Mouse (Mus musculus): ENCODE data around the gene Slc5a5. TPM values are rescaled to one million over a fixed set of nuclear protein-coding genes. Genes with fewer than 3 reads are reported as not detected.
A peak's percentile ranks its signal among the peaks of the same experiment; 100 is the strongest.
"Not testable (repeated sequence)": the region's sequence is repeated elsewhere in the genome, so short reads cannot be mapped to it uniquely, and the experiment has no call there.

Gene Slc5a5
- total RNA-seq, 2 experiments from 2014 or later = not detected

GRCm38 (mm10) chr8:70903112-70903511, 10.6 kb upstream of the Slc5a5 start:
- no peak for DNase-seq (ENCODE audit: low spot score in 2 of 2)

DNA sequence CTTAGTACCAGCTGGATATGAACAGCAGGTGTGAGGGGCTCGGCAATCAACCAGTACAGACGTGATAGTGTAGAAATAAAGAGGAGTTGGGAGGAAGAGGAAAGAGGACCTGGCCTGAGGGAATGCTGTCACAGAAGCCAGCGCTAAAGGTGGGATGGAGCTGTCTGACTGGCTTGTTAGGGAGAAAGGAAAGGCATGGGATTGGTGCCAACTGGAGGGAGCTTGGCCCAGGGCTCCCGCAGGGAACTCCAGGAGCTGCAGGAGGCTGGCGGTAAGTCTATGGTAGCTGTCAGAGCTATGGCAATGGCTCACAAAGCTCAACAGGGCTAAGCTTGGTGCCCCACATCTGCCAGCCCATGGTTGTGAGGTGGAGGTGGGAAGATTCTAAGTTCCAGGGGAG, 9.7 kb upstream of the Slc5a5 start:
- no peak for DNase-seq (ENCODE audit: low spot score in 2 of 2)

DNA sequence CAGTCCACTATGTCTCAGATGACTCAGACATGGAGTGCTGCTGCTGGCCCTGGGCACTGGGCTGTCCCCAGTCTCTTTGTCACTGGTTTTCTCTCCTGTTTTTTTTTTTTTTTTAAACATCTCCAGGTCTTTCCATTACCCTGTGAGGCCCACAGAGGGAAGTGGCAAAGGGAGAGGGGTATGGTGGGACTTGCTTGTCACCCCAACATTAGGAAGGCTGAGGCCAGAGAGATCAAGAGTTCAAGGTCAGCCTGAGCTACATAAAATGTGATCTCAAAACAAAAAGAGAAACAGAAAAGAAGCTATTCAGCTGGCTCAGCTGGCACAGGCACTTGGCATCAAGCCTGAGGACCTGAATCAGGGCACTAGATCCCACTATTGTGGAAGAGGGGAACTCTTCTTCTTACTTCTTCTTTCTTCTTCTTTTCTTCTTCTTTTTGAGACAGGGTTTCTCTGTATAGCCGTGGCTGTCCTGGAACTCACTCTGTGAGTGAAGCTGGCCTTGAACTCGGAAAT, 8.4 kb upstream of the Slc5a5 start:
- no peak for DNase-seq (ENCODE audit: low spot score in 2 of 2)

DNA sequence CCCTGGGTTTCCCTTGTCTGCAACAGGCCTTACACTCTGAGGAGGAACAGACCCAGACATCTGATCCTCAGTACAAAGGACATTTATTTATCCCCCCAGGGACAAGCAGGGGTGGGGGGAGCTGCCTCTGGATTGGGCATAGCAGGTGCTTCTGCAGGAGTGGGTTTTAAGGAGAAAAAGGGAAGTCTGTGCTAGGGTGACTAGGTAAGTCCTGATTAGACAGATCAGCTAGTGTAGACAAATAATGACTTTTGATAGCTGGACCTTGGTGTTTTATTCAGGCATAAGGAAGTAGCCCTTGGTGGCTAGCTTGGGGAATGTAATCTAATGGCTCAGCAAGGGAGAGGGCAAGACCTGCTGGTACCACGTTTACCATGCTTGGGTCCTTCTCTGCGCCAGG, 6.7 kb upstream of the Slc5a5 start:
- DNase-seq (ENCODE audit: low spot score in 2 of 2) = no peak

DNA sequence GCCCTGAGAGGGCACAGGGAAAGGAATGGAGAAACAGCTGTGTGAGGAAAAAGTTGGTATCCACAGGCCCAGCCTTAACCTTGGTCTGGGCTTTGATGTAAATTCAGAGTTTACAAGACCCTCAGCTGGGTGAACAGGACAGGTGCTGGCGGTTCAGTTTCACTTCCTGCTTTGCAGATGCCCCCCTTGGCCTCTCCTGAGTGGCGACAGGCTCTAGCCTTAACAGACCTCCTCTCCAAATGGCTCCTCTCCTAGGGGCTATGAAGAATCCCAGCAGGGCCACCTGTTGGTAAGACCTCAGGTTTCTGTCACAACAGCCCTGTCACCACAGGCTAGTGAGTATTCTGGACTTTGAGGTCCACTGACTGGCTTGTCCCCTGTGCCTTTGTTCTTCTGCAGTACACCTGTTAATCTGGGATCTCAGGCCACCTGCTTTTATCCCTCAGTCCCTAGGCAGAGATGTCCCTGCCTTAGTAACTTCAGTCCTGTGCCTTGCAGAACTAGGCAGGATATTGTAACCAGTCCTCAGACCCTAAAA, 6.2 kb upstream of the Slc5a5 start:
- DNase-seq (ENCODE audit: low spot score in 2 of 2) = no peak

DNA sequence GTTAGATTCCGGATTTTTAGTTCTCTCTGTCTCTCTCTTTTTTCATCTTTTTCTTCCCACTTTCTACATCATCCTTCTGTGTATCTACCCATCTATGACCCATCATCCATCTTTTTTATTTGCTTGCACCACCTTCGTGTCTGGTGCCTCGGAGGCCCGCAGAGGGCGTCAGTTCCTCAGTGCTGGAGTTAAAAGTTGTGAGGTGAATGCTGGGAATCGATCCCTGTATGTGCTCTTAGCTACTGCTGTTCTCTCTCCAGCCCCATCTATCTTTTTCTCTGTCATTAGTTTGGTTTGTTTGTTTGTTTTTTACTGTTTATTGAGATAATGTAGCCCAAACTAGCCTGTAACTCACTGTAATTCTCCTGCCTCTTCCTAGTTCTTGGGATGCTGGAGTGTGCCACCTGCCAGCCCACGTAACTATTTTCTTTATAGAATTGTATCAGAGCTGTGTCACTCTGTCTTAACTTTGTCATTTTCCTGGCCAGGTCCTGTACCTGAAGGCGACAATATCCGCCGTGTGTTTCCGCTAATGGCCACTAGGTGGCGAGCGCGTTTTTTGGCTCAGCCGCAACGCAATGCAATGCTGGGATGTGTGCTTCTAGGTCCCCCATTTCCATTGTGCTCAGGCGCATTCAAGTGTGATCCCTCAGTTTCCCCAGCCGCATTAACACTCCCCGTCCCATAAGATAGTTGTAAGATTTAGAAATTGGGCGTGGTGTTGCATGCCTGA, 5.3 kb upstream of the Slc5a5 start:
- DNase-seq (ENCODE audit: low spot score in 2 of 2) = peak; percentile 85 to 87

DNA sequence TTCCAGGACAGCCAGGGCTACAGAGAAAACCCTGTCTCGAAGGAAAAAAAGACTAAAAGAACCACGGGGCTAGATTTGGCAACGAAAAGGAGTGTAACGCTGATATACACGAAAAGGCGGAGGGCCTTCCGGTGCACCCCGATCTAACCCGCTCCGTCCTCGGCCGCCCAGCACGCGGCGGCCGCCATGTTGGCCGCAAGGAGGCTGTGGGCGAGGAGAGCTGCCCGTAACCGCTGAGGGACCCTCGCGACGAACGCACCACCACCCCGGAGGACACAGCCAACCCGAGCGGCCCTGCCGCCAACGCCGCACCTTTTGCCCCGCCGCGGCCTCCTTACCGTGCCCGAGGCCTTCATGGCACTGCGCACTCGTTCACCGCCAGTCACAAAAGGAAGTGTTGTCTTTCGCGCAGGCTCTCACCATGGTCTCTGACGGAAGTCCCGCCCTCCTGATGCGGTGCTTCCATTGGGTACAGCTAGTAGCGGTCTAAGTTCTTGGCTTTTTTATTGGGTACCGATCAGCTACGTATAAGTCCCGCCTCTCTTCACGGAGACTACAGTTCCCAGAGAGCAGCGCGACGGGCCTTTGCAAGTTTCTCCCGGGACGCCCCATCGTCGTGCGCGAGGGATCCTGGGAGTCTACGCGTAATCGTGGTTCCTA, 4.6 kb upstream of the Slc5a5 start, which contains the start of gene Rpl18a:
Rpl18a (minus strand) TSS at position 392 of the 660 bp plus-strand sequence.
- peak; percentile 84 to 87 for DNase-seq (ENCODE audit: low spot score in 2 of 2)

DNA sequence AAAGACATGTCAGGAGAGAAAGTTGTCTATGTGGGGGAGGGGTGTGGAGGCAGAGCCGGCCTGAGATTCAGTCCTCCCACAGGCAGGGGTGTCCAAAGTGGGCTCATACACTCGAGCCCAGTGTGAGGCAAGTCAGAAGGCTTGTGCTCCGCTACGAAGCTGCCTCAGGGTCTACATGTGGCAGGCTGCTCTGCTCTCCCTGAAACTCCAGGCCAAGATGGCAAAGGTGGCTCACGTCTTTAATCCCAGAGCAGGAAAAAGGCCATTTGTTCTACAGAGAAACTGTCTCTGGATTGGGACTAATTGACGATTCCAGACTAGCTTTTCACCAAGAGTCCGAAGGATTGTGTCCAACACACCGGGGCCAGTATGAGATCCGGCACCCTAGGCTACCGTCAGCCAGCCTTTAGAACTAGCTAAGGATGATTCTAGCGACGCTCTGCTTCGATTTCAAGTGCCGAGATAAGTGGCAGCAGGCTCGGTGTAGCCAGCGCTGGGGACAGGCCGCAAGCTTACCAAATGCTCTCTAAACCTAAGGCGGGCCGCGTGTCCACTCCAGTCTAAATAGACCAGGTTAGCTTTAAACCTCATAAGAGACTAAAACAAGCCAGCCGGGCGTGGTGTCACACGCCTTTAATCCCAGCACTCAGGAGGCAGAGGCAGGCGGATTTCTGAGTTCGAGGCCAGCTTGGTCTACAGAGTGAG, 3.9 kb upstream of the Slc5a5 start:
- no peak for DNase-seq (ENCODE audit: low spot score in 2 of 2)

GRCm38 (mm10) chr8:70895571-70896259, 3.2 kb upstream of the Slc5a5 start:
- DNase-seq (ENCODE audit: low spot score in 2 of 2) = not testable (repeated sequence)

- no peak for DNase-seq (ENCODE audit: low spot score in 2 of 2)
Measured at GRCm38 (mm10) chr8:70894771-70895545, 2.4 kb upstream of the Slc5a5 start.

DNA sequence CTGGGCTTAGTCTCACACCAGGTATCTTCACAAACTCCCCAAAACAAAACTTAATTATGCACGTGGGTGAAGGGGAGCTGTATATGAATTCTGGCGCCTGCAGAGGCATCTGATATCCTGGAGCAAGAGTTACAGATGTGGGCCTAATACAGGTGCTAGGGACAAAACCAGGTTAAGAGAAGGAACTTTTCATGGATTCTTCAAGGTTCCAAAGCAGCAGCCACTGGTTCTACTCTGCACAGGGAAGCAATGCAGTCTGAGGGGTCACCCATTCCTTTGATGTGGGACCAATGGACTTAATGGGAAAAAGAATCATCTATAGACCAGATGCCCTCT, 1.8 kb upstream of the Slc5a5 start:
- DNase-seq (ENCODE audit: low spot score in 2 of 2) = no peak

- peak; percentile 60 to 65 for DNase-seq (ENCODE audit: low spot score in 2 of 2)
Measured at GRCm38 (mm10) chr8:70893656-70894384, 1.3 kb upstream of the Slc5a5 start.

DNA sequence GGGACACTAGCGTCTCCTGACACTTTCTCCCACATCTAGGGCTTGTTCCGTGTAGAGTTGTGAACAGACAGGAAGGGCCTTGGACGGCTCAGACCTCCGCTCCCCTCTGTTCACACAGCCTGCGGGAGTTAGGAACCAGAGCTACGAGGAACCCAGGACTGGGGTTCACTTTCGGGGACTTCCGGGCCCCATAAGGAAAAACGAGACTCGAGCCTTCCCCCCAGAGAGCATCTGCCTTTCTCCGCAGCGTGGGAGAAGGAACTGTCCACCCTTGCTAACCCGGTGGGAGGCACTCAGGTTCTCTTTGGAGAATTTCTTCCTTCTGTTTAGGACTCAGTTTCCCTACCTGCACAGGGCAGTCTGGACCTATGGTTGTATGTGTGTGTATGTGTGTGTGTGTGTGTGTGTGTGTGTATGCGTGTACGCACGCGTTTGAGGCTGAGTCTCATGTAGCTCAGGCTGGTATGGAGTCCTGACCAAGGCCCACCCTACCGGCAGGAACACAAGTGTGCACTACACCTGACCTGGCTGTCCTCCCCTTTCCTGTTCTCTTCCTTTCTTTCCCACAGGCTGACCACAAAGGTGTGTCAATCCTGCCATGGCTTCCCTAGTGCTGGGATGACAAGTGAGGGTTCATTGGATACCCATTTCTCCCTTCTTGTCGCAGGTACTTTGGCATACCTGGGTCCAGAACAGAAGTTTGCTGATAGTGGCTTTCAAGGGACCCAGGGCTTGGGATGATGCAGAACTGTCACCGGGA, 519 bp upstream of the Slc5a5 start:
- DNase-seq (ENCODE audit: low spot score in 2 of 2) = no peak

DNA sequence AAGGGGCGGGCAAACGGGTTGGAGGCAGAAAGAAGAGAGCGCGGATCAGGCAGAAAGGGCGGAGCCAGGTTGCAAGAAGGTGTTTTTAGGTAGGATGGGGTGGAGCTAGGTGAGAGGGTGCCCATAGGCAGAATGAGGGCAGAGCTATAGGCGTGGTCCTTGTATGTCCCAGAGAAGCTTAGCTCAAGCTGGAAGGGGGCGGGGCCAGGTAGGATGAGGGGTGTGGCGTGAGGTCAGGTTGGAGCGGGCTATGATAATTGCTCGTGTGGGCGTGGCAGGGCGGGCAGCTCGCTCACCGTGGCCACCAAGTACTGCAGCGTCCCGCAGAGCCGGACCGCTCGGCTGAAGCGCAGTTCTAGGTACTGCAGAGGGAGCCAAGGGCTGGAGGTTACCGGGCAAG, 1.2 kb downstream of the Slc5a5 start:
- no peak for DNase-seq (ENCODE audit: low spot score in 2 of 2)

DNA sequence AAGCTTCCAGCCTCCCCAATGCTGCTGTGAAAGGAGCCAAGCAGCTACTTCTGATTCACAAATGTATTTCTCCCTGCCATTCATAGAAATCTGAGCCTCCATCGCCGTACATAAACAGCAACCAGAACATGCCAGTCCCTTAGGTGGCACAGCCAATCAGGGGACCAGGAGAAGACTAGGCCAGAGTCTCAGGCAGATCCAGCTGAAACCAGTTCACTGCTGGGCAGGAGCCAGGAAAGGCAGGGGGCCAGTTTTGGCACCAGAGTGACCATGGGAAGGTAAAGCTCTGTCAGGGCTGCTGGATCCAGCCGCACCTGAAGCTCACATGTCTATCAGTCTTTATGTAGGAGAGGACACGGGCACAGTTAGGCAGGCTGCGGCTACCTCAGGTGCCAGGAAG, 1.9 kb downstream of the Slc5a5 start:
- no peak for DNase-seq (ENCODE audit: low spot score in 2 of 2)

DNA sequence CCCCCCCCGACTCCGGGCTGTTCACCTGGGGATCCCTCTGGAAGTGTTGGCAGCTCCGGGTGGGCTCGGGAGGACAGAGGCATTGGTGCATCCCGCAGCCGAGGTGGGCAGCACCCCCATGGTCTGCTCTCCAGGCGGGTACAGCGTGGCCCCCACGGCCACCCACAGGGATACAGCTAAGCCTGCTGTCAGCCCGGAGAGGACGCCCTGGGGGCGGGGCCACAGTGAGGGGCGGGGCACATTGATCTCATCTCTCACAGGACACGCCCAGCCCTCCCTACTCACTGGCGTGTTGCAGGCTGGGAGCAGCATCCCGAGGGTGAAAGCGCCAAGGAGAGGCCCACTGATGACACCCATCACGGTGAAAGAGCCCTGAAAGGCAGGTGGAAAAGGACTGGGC, 4.9 kb downstream of the Slc5a5 start:
- no peak for DNase-seq (ENCODE audit: low spot score in 2 of 2)

DNA sequence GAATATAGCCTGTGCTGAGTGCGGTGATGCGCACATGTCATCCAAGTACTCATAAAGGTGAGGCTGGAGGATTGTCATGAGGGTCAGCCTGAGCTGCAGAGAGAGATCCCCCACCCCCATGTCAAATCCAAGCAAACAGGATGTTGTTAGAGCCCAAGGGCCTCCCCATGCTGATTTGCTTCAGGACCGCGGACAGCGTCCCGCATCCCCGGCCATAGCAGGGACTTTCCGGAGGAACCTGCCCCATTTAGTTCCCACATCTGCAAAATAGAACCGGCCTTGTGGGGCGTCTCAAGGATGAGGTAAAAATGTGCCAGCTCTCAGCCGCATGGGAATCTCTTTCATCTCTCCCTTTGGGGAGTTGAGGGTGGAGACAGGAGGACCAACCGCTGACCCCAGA, 6.9 kb downstream of the Slc5a5 start:
- no peak for DNase-seq (ENCODE audit: low spot score in 2 of 2)

DNA sequence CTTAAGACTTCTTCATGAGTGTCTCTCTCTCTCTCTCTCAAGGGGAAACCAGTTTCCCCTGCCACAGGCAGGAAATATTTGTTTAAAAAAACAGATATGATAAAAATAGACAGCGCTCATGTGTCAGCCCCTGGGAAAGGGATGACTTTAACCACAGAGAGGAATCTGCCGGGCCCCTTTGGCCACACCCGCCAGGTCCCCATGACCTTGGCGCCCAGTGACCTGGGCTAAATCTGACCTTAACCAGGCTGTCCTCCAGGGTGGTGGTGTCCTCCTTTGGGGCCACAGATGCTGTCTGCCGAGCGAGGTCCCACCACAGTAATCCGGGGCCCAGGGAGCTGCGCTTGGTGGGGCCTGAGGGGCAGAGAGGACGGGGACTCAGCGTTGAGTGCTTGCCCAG, 7.9 kb downstream of the Slc5a5 start:
- no peak for DNase-seq (ENCODE audit: low spot score in 2 of 2)

GRCm38 (mm10) chr8:70884186-70884585, 8.4 kb downstream of the Slc5a5 start:
- DNase-seq (ENCODE audit: low spot score in 2 of 2) = no peak
